Comparison of ENCODE assay signal across 25 mouse cellular contexts in the genomic region with DNA sequence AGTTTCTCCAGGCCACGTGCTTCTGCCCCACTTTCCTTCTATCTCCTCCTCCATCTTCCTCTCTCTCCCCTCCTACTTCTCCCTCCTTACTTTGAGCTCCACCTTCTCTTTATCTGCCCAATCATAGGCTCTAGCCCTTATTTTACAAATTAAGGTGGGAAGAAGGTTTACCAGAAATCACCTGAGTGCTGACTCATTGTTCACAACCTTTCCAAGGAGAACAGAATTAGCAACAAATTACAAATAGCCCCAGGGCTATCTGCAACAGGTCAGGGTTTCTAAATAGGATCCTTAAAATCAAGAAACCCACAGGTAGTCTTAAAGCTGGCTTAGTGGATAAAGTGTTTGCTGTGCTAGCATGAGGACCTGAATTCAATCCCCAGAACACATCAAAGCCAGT.
"Had no signal": no experiment of that assay in that cellular context is flagged by ENCODE, and none has a peak within 500 bp of the region (broad histone marks: within the 10 kb centered on the region; RNA-seq: fewer than 3 reads in every experiment).

No protein-coding gene starts in this region.

- H3K4me3 ChIP-seq: heart, embryonic 13.5 days; heart, embryonic 15.5 days; hindbrain, embryonic 13.5 days; hindbrain, embryonic 15.5 days; kidney, embryonic 15.5 days; layer of hippocampus, adult 2 months; left cerebral cortex, adult 2 months; limb, embryonic 10.5 days; limb, embryonic 12.5 days; liver, embryonic 13.5 days; liver, embryonic 15.5 days had no signal

- H3K27me3 ChIP-seq: heart, embryonic 13.5 days; heart, embryonic 15.5 days; hindbrain, embryonic 13.5 days; hindbrain, embryonic 15.5 days; kidney, embryonic 15.5 days; limb, embryonic 12.5 days; liver, embryonic 13.5 days; liver, embryonic 15.5 days had no signal

- H3K9ac ChIP-seq: heart, embryonic 13.5 days; heart, embryonic 15.5 days; hindbrain, embryonic 13.5 days; hindbrain, embryonic 15.5 days; kidney, embryonic 15.5 days; limb, embryonic 12.5 days; liver, embryonic 13.5 days; liver, embryonic 15.5 days; liver, postnatal 0 days had no signal

- H3K4me1 ChIP-seq: heart, embryonic 13.5 days; heart, embryonic 15.5 days; hindbrain, embryonic 13.5 days; hindbrain, embryonic 15.5 days; kidney, embryonic 15.5 days; limb, embryonic 10.5 days; limb, embryonic 12.5 days; liver, embryonic 13.5 days; liver, embryonic 15.5 days had no signal

- H3K36me3 ChIP-seq: heart, embryonic 13.5 days; heart, embryonic 15.5 days; hindbrain, embryonic 13.5 days; hindbrain, embryonic 15.5 days; kidney, embryonic 15.5 days; limb, embryonic 10.5 days; limb, embryonic 12.5 days; liver, embryonic 13.5 days; liver, embryonic 15.5 days had no signal

- H3K27ac ChIP-seq: heart, embryonic 13.5 days; heart, embryonic 15.5 days; hindbrain, embryonic 13.5 days; hindbrain, embryonic 15.5 days; hindbrain, postnatal 0 days; kidney, embryonic 15.5 days; kidney, postnatal 0 days; layer of hippocampus, adult 2 months; left cerebral cortex, adult 2 months; limb, embryonic 10.5 days; limb, embryonic 12.5 days; liver, embryonic 13.5 days; liver, embryonic 15.5 days had no signal

- H3K9me3 ChIP-seq: heart, embryonic 13.5 days; heart, embryonic 15.5 days; hindbrain, embryonic 13.5 days; hindbrain, embryonic 15.5 days; kidney, embryonic 15.5 days; limb, embryonic 10.5 days; limb, embryonic 12.5 days; liver, embryonic 13.5 days; liver, embryonic 15.5 days had no signal

- DNase-seq: gastrocnemius, postnatal 14 days; gastrocnemius, postnatal 36 days; heart, adult 18-20 months; heart, postnatal 14 days; heart, postnatal 4 days; kidney, adult 11 months; kidney, adult 2 months; kidney, adult 9 months; kidney, postnatal 14 days; kidney, postnatal 4 days; liver; liver, embryonic 13.5 days; liver, postnatal 0 days had no signal
